Mouse (Mus musculus) CD4-positive, CD25-positive, alpha-beta regulatory T cell (primary cell): ENCODE measurements around the gene Mterf4. TPM values are rescaled to one million over a fixed set of nuclear protein-coding genes. Genes with fewer than 3 reads are reported as not detected.

ENCODE experiments used
- polyA plus RNA-seq: library from polyadenylated mRNA; unstranded; fragments of 100-300 nt; shearing (Covaris generic); gene quantifications from one replicate; pipeline ENCODE4 v1.2.1, GENCODE M21; 2017

Gene Mterf4
- polyA plus RNA-seq: 20.4 TPM

GRCm38 (mm10) chr1:93305581-93306337 lies at the start of gene Mterf4:
Gene Mterf4 (minus strand): TSS chr1:93305915.

GRCm38 (mm10) chr1:93342648-93343503 lies 37.2 kb upstream of the Mterf4 start, which contains the start of the genes Ppp1r7 and Pask:
Gene Ppp1r7 (plus strand): TSS chr1:93342854.
Gene Pask (minus strand): TSS chr1:93343482.

Other genes with a start within 250 kb of the Mterf4 start
- gene Kif1a, start 204.0 kb downstream of the Mterf4 start, polyA plus RNA-seq: not detected
- not detected for gene Agxt, start 170.7 kb downstream of the Mterf4 start, polyA plus RNA-seq
- not detected for gene 2310007B03Rik, start 145.0 kb downstream of the Mterf4 start, polyA plus RNA-seq
- not detected for gene Crocc2, start 137.2 kb downstream of the Mterf4 start, polyA plus RNA-seq
- gene Sned1, start 70.1 kb downstream of the Mterf4 start, polyA plus RNA-seq: 0.19 TPM
- gene Ppp1r7, start 36.9 kb upstream of the Mterf4 start, polyA plus RNA-seq: 57.0 TPM
- gene Pask, start 37.6 kb upstream of the Mterf4 start, polyA plus RNA-seq: 1.7 TPM
- gene Ano7, start 68.0 kb upstream of the Mterf4 start, polyA plus RNA-seq: 0.16 TPM
- gene Hdlbp, start 172.9 kb upstream of the Mterf4 start, polyA plus RNA-seq: 56.8 TPM
- 1.1 TPM for gene Farp2, start 206.2 kb upstream of the Mterf4 start, polyA plus RNA-seq